Mouse (Mus musculus) ES-Bruce4 (cell line): ENCODE measurements around the gene Pcdh17.
A peak's percentile ranks its signal among the peaks of the same experiment; 100 is the strongest.

Source experiments
- CTCF ChIP-seq: IDR thresholded peaks from one replicate; pipeline ENCODE4 v1.8.1; 2011; ENCODE audit warnings: low read depth, low read length
- EP300 ChIP-seq: IDR thresholded peaks from 2 replicates; pipeline ENCODE4 v1.6.1; 2011; ENCODE audit warnings: low read depth, low read length; ENCODE audit not compliant: insufficient read depth
- POLR2A ChIP-seq: IDR thresholded peaks from one replicate; pipeline ENCODE4 v1.8.1; 2011; ENCODE audit warnings: low read length; ENCODE audit not compliant: insufficient read depth

GRCm38 (mm10) chr14:84438066-84438770 is 5.1 kb upstream of the Pcdh17 start:
- TF ChIP-seq POLR2A (no peak), CTCF (peak; percentile 12), EP300 (no peak)
